Mouse (Mus musculus) bone marrow, adult 2 months (tissue): Measurements from ENCODE around the gene Slx1b. TPM values are rescaled to one million over a fixed set of nuclear protein-coding genes. Genes with fewer than 3 reads are reported as not detected.
"Not testable (repeated sequence)": the region's sequence is repeated elsewhere in the genome, so short reads cannot be mapped to it uniquely, and the experiment has no call there.

Source experiments
- H3K27ac ChIP-seq: fragments of 200-500 bp; 2 replicates; pipeline ENCODE4 v1.5.1; 2012; ENCODE audit warnings: low read depth, mild to moderate bottlenecking, control low read depth, inconsistent platforms, low read length; ENCODE audit not compliant: control insufficient read depth, poor library complexity, insufficient read depth
- H3K4me1 ChIP-seq: fragments of 200-500 bp; 2 replicates; pipeline ENCODE4 v1.6.1; 2011; ENCODE audit warnings: low read length; ENCODE audit not compliant: control insufficient read depth, insufficient read depth
- H3K4me3 ChIP-seq: fragments of 200-500 bp; replicated peaks from 2 replicates; pipeline ENCODE3; 2011; ENCODE audit warnings: mild to moderate bottlenecking, low read depth, low read length, control low read depth; ENCODE audit not compliant: control insufficient read depth
- CTCF ChIP-seq: fragments of 200-500 bp; IDR thresholded peaks from 2 replicates; pipeline ENCODE4 v1.5.1; 2011; ENCODE audit warnings: low read length, control low read depth; ENCODE audit not compliant: control insufficient read depth, insufficient read depth
- POLR2A ChIP-seq: fragments of 200-500 bp; IDR thresholded peaks from 2 replicates; pipeline ENCODE4 v1.6.1; 2011; ENCODE audit warnings: low read depth, mild to moderate bottlenecking, control low read depth, low read length, borderline replicate concordance; ENCODE audit not compliant: control insufficient read depth
- WGBS: fragments of 180-500 bp; shearing (Covaris S2); methylation state at CpG from one replicate; pipeline ENCODE4 v1.1.7; 2018; 5-methylcytosine and 5-hydroxymethylcytosine counted together
- polyA plus RNA-seq: library from polyadenylated mRNA; stranded (reverse); fragments of >200 nt; gene quantifications from 2 replicates; pipeline ENCODE4 v1.2.4, GENCODE M21; 2011; ENCODE audit warnings: low replicate concordance; ENCODE audit not compliant: missing spikeins, insufficient read depth, insufficient read length

Slx1b gene
- polyA plus RNA-seq, 1 experiment, result 11.1 TPM

DNA sequence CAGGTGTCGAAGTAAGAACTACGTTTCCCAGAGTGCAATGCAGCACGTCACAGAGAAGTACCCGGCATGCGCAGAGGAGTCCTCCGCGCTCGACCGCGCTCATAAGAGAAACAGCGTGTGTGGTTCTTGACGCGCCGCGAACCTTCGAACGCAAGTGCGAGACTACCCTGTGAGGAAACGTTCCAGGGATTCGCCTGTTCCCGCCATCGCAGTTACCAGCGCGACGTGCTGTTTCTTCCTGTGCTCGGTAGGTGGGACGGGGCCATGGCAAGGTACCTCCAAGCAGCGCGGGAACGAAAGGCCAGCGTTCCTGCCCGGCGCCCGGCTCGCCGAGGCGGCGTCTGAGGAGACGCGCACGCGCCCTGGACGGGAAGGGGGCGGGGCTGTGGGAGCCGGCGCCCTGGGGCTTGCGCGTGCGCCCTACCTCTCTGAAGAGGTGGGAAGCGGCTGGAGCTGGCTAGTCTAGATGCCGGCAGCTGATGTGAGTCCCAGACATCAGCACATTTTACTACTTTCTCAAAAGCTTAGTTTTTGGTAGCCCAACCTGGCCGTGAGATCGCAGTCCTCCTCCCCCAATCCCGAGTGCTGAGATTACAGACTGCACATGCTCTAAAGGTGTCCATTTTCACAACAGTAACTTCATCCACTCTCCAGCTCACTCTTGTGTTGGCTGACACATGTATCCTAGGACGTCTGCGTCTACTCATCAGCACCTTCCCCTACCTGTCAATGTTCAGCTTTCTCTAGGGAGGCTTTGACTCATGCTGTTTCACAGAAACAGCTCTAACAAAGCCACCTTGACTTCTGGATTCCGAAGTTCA lies 46.1 kb downstream of the Slx1b start, which contains the start of gene Sgf29:
Gene Sgf29 (plus strand): TSS at position 79 of the 821 bp plus-strand sequence.
- TF ChIP-seq CTCF (no peak), POLR2A (peak; percentile 94)
- peak within 1 kb of the TSS; percentile 97 for H3K27ac ChIP-seq
- peak within 1 kb of the TSS; percentile 96 for H3K4me3 ChIP-seq
- no peaks in the 10 kb centered on the region; the same call in 1 of the 2 replicates for H3K4me1 ChIP-seq
- WGBS, result 1% methylated on average over 57 of the region's 57 CpGs

DNA sequence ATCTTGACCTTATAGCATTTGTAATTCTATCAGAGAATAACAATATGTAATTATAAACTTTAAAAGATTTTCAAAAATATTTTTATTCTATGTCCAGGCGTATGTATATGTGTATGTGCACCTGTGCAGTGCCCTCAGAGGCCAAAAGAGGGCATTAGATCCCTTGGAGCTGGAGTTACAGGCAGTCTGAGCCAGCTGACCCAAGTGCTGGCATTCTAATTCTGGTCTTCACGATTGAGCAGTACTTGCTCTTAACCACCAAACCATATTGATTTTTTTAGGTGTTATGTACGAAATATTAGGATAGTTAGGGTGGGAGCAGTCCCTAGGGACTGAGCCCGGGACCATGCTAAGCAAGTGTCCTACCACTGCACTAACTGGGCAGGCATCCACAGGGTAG lies 47.1 kb downstream of the Slx1b start:
- no peak overlapping the region for H3K4me3 ChIP-seq
- no peaks in the 10 kb centered on the region; the same call in 1 of the 2 replicates for H3K4me1 ChIP-seq
- WGBS, result 73% methylated on average over 4 of the region's 4 CpGs
- no peak overlapping the region for H3K27ac ChIP-seq
- TF ChIP-seq POLR2A (no peak), CTCF (0 out of 2 replicates have a peak, but pooled peaks have one; percentile 20)

DNA sequence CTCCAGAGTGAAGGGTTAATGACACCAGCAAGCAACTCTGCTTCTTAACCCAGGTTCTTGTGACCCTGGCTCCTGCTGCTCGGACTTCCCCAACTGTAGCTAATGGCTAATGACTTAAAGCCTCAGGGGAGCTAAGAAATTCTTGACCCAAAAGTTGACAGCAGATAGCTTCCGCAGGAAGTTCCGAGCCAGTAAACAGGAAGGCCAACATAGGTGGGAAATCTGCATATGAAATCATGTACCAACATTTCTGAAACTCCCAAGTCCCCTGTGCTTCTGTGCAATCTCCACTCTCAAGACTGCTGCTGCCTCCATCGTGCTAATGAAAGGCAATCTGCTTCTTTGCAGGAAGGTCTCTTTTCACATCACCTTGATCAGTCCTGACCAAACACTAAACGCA lies 49.9 kb downstream of the Slx1b start:
- WGBS, result 42% methylated on average over 5 of the region's 5 CpGs
- no peak overlapping the region for H3K27ac ChIP-seq
- no peak overlapping the region for H3K4me3 ChIP-seq
- TF ChIP-seq POLR2A (no peak), CTCF (no peak)
- H3K4me1 ChIP-seq, result no peaks in the 10 kb centered on the region; the same call in 1 of the 2 replicates

DNA sequence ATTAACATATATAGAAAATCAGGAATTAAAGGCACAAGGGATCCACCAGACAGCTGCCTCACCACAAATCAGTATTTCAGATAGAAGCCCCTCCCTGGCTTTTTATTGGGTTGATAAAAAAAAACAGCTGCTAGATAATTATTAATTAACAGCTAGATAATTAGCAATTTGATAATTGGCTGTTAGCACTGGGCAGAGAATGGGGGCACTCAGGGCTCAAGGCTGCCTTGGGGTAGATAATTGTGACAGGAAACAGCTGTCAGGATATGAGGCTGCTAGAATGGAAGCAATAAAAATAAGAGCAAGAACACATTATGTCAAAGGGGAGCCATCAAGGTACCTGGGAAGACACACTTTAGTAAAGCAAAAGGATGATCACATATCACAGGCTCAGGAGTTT lies 50.7 kb downstream of the Slx1b start:
- H3K27ac ChIP-seq, result no peak overlapping the region
- H3K4me3 ChIP-seq, result no peak overlapping the region
- TF ChIP-seq POLR2A (no peak), CTCF (no peak)
- H3K4me1 ChIP-seq, result no peaks in the 10 kb centered on the region; the same call in 1 of the 2 replicates

DNA sequence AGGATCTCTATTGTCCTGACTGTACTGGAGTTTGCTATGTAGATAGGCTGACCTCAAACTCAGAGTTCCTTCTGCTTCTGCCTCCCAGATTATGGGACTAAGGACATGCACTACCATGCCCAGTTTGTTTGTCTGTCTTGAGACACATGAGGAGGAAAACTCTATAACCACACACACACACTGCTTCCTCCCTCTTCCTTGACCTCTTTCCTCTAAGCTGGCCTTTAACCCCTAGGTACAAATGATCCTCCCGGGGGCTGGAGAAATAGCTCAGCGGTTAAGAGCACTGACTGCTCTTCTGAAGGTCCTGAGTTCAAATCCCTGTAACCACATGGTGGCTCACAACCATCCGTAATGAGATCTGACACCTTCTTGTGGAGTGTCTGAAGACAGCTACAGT lies 51.2 kb downstream of the Slx1b start:
- 48% methylated on average over 3 of the region's 3 CpGs for WGBS
- H3K4me3 ChIP-seq, result no peak overlapping the region
- no peak for TF ChIP-seq POLR2A
- H3K4me1 ChIP-seq, result no peaks in the 10 kb centered on the region; the same call in 1 of the 2 replicates
- no peak overlapping the region for H3K27ac ChIP-seq

DNA sequence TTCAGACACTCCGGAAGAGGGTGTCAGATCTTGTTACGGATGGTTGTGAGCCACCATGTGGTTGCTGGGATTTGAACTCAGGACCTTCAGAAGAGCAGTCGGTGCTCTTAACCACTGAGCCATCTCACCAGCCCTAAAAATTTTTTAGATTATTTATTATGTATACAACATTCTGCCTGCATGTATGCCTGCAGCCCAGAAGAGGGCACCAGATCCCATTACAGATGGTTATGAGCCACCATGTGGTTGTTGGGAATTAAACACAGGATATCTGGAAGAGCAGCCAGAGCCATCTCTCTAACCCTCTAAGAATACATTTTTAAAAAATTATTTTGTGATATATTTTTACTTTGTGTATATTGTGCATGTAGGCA lies 52.4 kb downstream of the Slx1b start:
- H3K4me3 ChIP-seq, H3K4me1 ChIP-seq, H3K27ac ChIP-seq: not testable (repeated sequence)
- peak; percentile 25; the same call in 1 of the 2 replicates for TF ChIP-seq CTCF
- 7% methylated on average over 3 of the region's 3 CpGs for WGBS

DNA sequence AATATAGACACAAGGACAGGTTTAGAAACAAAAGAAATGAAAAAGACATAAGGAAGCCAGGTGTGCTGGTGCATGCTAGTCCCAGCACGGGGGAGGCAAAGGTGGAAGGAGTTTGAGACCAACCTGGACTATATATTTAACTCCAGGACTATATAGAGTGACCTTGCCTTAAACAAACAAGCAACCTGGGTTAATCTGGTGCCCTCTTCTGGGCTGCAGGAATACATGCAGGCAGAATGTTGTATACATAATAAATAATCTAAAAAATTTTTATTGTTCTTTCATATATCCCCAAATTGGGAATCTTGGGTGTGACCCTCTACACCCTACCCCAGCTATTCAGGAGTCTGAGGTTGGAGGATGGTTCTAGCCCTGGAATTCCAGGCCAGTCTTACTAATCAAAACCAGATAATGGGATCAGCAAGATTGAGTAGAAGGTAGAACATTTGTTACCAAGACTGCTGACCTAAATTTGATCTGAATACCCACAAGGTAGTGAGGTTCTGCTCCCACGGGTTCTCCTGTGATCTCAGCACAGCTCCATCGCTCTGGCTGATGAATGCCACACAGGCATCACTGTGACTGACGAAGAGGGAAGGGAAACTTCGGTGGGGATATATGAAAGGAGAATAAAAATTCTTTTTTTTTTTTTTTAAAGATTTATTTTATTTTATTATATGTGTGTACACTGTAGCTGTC lies 52.9 kb downstream of the Slx1b start:
- 61% methylated on average over 5 of the region's 5 CpGs for WGBS
- H3K4me3 ChIP-seq, result no peak overlapping the region
- TF ChIP-seq CTCF, result no peak
- no peak for TF ChIP-seq POLR2A
- H3K4me1 ChIP-seq, result no peaks in the 10 kb centered on the region; the same call in 1 of the 2 replicates
- no peak overlapping the region for H3K27ac ChIP-seq

Other genes with a start within 250 kb of the Slx1b start
- 12.0 and 13.4 TPM in 2 replicates for gene Atp2a1, start 232.7 kb downstream of the Slx1b start, polyA plus RNA-seq
- gene Sh2b1, start 220.4 kb downstream of the Slx1b start, polyA plus RNA-seq, result 34.4 and 95.0 TPM in 2 replicates
- gene Tufm, start 208.4 kb downstream of the Slx1b start, polyA plus RNA-seq, result 16.7 and 36.3 TPM in 2 replicates
- gene Atxn2l, start 192.3 kb downstream of the Slx1b start, polyA plus RNA-seq, result 78.5 and 156 TPM in 2 replicates
- 52.3 and 90.2 TPM in 2 replicates for gene Eif3c, start 129.4 kb downstream of the Slx1b start, polyA plus RNA-seq
- 21.2 and 45.7 TPM in 2 replicates for gene Apobr, start 110.8 kb downstream of the Slx1b start, polyA plus RNA-seq
- gene Cln3, start 110.0 kb downstream of the Slx1b start, polyA plus RNA-seq, result 98.2 and 269 TPM in 2 replicates
- gene Il27, start 100.8 kb downstream of the Slx1b start, polyA plus RNA-seq, result 1.9 and 6.0 TPM in 2 replicates
- 28.1 and 37.6 TPM in 2 replicates for gene Nupr1, start 64.9 kb downstream of the Slx1b start, polyA plus RNA-seq
- 25.8 and 27.0 TPM in 2 replicates for gene Sgf29, start 46.5 kb downstream of the Slx1b start, polyA plus RNA-seq
- gene Sult1a1, start 19.4 kb downstream of the Slx1b start, polyA plus RNA-seq, result 14.2 and 34.1 TPM in 2 replicates
- 77.8 and 182 TPM in 2 replicates for gene Bola2, start 383 bp downstream of the Slx1b start, polyA plus RNA-seq
- gene Coro1a, start 12.0 kb upstream of the Slx1b start, polyA plus RNA-seq, result 370 and 776 TPM in 2 replicates
- 78.4 and 117 TPM in 2 replicates for gene Mapk3, start 63.8 kb upstream of the Slx1b start, polyA plus RNA-seq
- gene Gdpd3, start 70.5 kb upstream of the Slx1b start, polyA plus RNA-seq, result 20.1 and 40.1 TPM in 2 replicates
- 236 and 411 TPM in 2 replicates for gene Ypel3, start 81.2 kb upstream of the Slx1b start, polyA plus RNA-seq
- 7.5 and 13.7 TPM in 2 replicates for gene Tbx6, start 85.7 kb upstream of the Slx1b start, polyA plus RNA-seq
- gene Ppp4c, start 96.7 kb upstream of the Slx1b start, polyA plus RNA-seq, result 90.6 and 130 TPM in 2 replicates
- 1.9 TPM in 1 of 2 replicates, not detected in the other for gene Fam57b, start 101.9 kb upstream of the Slx1b start, polyA plus RNA-seq
- not detected in 2 replicates for gene 4930451I11Rik, start 135.9 kb upstream of the Slx1b start, polyA plus RNA-seq
- gene Doc2a, start 151.6 kb upstream of the Slx1b start, polyA plus RNA-seq, result not detected in 2 replicates
- gene Hirip3, start 166.2 kb upstream of the Slx1b start, polyA plus RNA-seq, result 77.2 and 107 TPM in 2 replicates
- 38.1 and 59.7 TPM in 2 replicates for gene Ino80e, start 166.6 kb upstream of the Slx1b start, polyA plus RNA-seq
- gene Taok2, start 188.9 kb upstream of the Slx1b start, polyA plus RNA-seq, result 113 and 149 TPM in 2 replicates
- 39.9 and 76.2 TPM in 2 replicates for gene Tmem219, start 227.1 kb upstream of the Slx1b start, polyA plus RNA-seq
- gene Kctd13, start 233.1 kb upstream of the Slx1b start, polyA plus RNA-seq, result 4.0 and 17.3 TPM in 2 replicates